Comparison of ENCODE assay signal across 23 mouse cellular contexts in the genomic region with DNA sequence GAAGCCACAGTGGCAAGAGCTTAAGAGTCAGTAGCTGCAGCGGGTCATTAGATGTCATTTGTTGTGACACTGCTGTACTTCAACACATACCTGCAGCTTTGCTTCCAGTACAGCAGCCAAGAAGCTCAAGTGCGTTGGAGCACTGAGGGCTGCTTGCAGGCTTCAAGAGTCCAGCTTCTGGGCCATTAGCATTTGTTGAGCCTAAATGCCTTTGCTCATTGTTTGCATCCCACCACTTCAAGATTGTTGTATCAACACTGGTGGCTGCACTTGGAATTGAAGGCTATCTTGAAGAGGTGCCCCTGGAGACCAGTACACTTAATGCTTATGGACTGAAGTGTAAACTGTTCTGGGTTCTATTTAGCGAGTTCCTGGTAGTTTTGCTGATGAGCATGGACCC. TPM values are rescaled to one million over a fixed set of nuclear protein-coding genes. Genes with fewer than 3 reads are reported as not detected.
A peak's percentile ranks its signal among the peaks of the same experiment; 100 is the strongest.
DNase-seq lines count a peak whose midpoint lies in the region; ATAC-seq lines count a peak whose summit lies in the region.
"Had no signal": no experiment of that assay in that cellular context is flagged by ENCODE, and none has a peak within 500 bp of the region (broad histone marks: within the 10 kb centered on the region; RNA-seq: fewer than 3 reads in every experiment).

No protein-coding gene starts in this region.

- H3K36me3 ChIP-seq in lung, embryonic 15.5 days = no peaks in the 10 kb centered on the region
- H3K36me3 ChIP-seq in forebrain, embryonic 10.5 days (replicated peaks) = peaks cover 13% of the 10 kb centered on the region
- H3K36me3 ChIP-seq: hindbrain, embryonic 15.5 days had no signal

- H3K4me1 ChIP-seq in lung, embryonic 15.5 days = peaks cover 2% of the 10 kb centered on the region; the same call in 1 of the 2 replicates
- H3K4me1 ChIP-seq in forebrain, embryonic 10.5 days = peaks cover 30% of the 10 kb centered on the region

- H3K9ac ChIP-seq in lung, embryonic 15.5 days = no peak overlapping the region
- H3K9ac ChIP-seq: forebrain, postnatal 0 days; hindbrain, embryonic 12.5 days; hindbrain, embryonic 15.5 days had no signal

- DNase-seq in lung, adult 18-20 months = peak; percentile 74
- DNase-seq in lung, postnatal 10 days = peak; percentile 26
- peak; percentile 72 for DNase-seq in lung, postnatal 36 days
- DNase-seq in forebrain, embryonic 10.5 days (ENCODE audit: extremely low spot score, low spot score) = no peak
- DNase-seq in embryo, embryonic 9.5 days (ENCODE audit: extremely low spot score) = no peak
- DNase-seq: adrenal gland, adult 2 months; adrenal gland, postnatal 14 days; cerebellum, adult 11 months; cerebellum, adult 2 months; cerebellum, postnatal 10 days; cerebellum, postnatal 36 days; embryo, embryonic 11 days; forebrain, postnatal 0 days; gastrocnemius, adult 2 months; gastrocnemius, postnatal 14 days; heart, adult 11 months had no signal

- no peaks in the 10 kb centered on the region for H3K9me3 ChIP-seq in lung, embryonic 15.5 days
- H3K9me3 ChIP-seq in forebrain, embryonic 10.5 days = no peaks in the 10 kb centered on the region
- H3K9me3 ChIP-seq: hindbrain, embryonic 12.5 days; hindbrain, embryonic 15.5 days had no signal

- no peak overlapping the region for H3K4me3 ChIP-seq in lung, embryonic 15.5 days
- no peak overlapping the region for H3K4me3 ChIP-seq in forebrain, embryonic 10.5 days
- H3K4me3 ChIP-seq: gastrocnemius, adult 2 months; hindbrain, embryonic 12.5 days; hindbrain, embryonic 15.5 days had no signal

- ATAC-seq in lung, embryonic 15.5 days (ENCODE audit: borderline replicate concordance, extremely low read depth, low FRiP score, low TSS enrichment) = 0 out of 2 replicates have a peak, but pooled peaks have one; percentile 31
- ATAC-seq in megakaryocyte, adult 5-6 weeks (ENCODE audit: poor library complexity, severe bottlenecking) = no peak
- ATAC-seq: CD4-positive, CD25-positive, alpha-beta regulatory T cell, adult 4 months; forebrain, embryonic 14.5 days; forebrain, postnatal 0 days had no signal

- H3K4me2 ChIP-seq in lung, embryonic 15.5 days = no peak overlapping the region
- H3K4me2 ChIP-seq: heart, embryonic 11.5 days; hindbrain, embryonic 12.5 days; hindbrain, embryonic 15.5 days had no signal

- no peaks in the 10 kb centered on the region for H3K27me3 ChIP-seq in lung, embryonic 15.5 days
- H3K27me3 ChIP-seq in forebrain, embryonic 10.5 days (ENCODE audit: poor library complexity, severe bottlenecking) = no peaks in the 10 kb centered on the region
- H3K27me3 ChIP-seq: hindbrain, embryonic 12.5 days; hindbrain, embryonic 15.5 days had no signal

- WGBS in lung, embryonic 15.5 days = 56% methylated on average over 3 of the region's 3 CpGs
- WGBS in forebrain, embryonic 10.5 days = 92% methylated on average over 3 of the region's 3 CpGs

- no peak overlapping the region for H3K27ac ChIP-seq in lung, embryonic 15.5 days
- no peak overlapping the region for H3K27ac ChIP-seq in forebrain, embryonic 10.5 days
- H3K27ac ChIP-seq: gastrocnemius, adult 2 months; hindbrain, embryonic 12.5 days; hindbrain, embryonic 15.5 days had no signal

RNA-seq across cellular contexts. Expression of gene Gatb, which starts 33.0 kb away (rescaled TPM):
- polyA plus RNA-seq in lung, embryonic 15.5 days (2015; fragmentation: Nextera tagmentation; extraction: Ambion mirVana) = 22.8 and 24.2 TPM in 2 replicates
- 29.0 and 30.5 TPM in 2 replicates for polyA plus RNA-seq in forebrain, embryonic 10.5 days (2016; fragmentation: Nextera tagmentation; extraction: Ambion mirVana)
- 4.1 and 9.3 TPM in 2 replicates for total RNA-seq in megakaryocyte, adult 5-6 weeks (2015)
- total RNA-seq in megakaryocyte, adult 5-6 weeks (2017) = 6.7 and 6.8 TPM in 2 replicates

Comparison
In these comparisons a context has a peak if more than half of its experiments do, and no peak if none do; other contexts are left out.
1. DNase-seq: peak in lung, adult 18-20 months (2 of 2), lung, postnatal 10 days (single experiment) and lung, postnatal 36 days (single experiment); none in forebrain, embryonic 10.5 days (single experiment) and embryo, embryonic 9.5 days (single experiment).